Mouse (Mus musculus) limb, embryonic 11.5 days (tissue): ENCODE data around the gene Angpt4. TPM values are rescaled to one million over a fixed set of nuclear protein-coding genes. Genes with fewer than 3 reads are reported as not detected.
A peak's percentile ranks its signal among the peaks of the same experiment; 100 is the strongest.

Experiments
- ATAC-seq: fragments of 200-750 bp; cut with Nextera tagmentation; 2 replicates; pipeline ENCODE4 v1.8.0; 2017; ENCODE audit warnings: low read depth; ENCODE audit not compliant: insufficient number of reproducible peaks, low FRiP score, low TSS enrichment
- DNase-seq: peaks from one replicate; pipeline ENCODE4 v3.0.0-alpha.2; 2015; ENCODE audit warnings: low spot score
- H3K27ac ChIP-seq: fragments of 300-500 bp; sonication (generic); replicated peaks from 2 replicates; pipeline ENCODE4 v1.5.1; 2014; ENCODE audit warnings: low read depth, mild to moderate bottlenecking, low read length
- H3K27me3 ChIP-seq: fragments of 300-500 bp; sonication (generic); 2 replicates; pipeline ENCODE4 v1.6.1; 2014; ENCODE audit warnings: mild to moderate bottlenecking, low read length, mixed read lengths; ENCODE audit not compliant: control insufficient read depth, insufficient read depth
- H3K36me3 ChIP-seq: fragments of 300-500 bp; sonication (generic); 2 replicates; pipeline ENCODE4 v1.6.1; 2014; ENCODE audit warnings: mild to moderate bottlenecking, low read length, moderate library complexity, mixed read lengths; ENCODE audit not compliant: control insufficient read depth, insufficient read depth
- H3K4me1 ChIP-seq: fragments of 300-500 bp; sonication (generic); 2 replicates; pipeline ENCODE4 v1.6.1; 2014; ENCODE audit warnings: low read length, mixed read lengths; ENCODE audit not compliant: control insufficient read depth, insufficient read depth
- H3K4me2 ChIP-seq: fragments of 300-500 bp; sonication (generic); 2 replicates; pipeline ENCODE4 v1.6.1; 2014; ENCODE audit warnings: low read depth, mild to moderate bottlenecking, moderate library complexity; ENCODE audit not compliant: severe bottlenecking
- H3K4me3 ChIP-seq: fragments of 300-500 bp; sonication (generic); 2 replicates; pipeline ENCODE4 v1.5.1; 2014; ENCODE audit warnings: low read depth, low read length
- H3K9ac ChIP-seq: fragments of 300-500 bp; sonication (generic); 2 replicates; pipeline ENCODE4 v1.6.1; 2014; ENCODE audit warnings: mild to moderate bottlenecking, low read length
- H3K9me3 ChIP-seq: fragments of 300-500 bp; sonication (generic); 2 replicates; pipeline ENCODE4 v1.6.1; 2016; ENCODE audit warnings: low read length; ENCODE audit not compliant: control insufficient read depth
- WGBS: fragments of 180-500 bp; shearing (Covaris S2); extraction: QIAGEN DNeasy Blood & Tissue Kit; methylation state at CpG from one replicate; pipeline ENCODE4 v1.1.7; 2014; 5-methylcytosine and 5-hydroxymethylcytosine counted together
- polyA plus RNA-seq: library from polyadenylated mRNA; unstranded; fragments of >200 nt; fragmentation: Nextera tagmentation; extraction: Ambion mirVana; gene quantifications from 2 replicates; pipeline ENCODE4 v1.2.1, GENCODE M21; 2014

Angpt4 gene
- polyA plus RNA-seq, 1 experiment from 2014 or later = not detected

DNA sequence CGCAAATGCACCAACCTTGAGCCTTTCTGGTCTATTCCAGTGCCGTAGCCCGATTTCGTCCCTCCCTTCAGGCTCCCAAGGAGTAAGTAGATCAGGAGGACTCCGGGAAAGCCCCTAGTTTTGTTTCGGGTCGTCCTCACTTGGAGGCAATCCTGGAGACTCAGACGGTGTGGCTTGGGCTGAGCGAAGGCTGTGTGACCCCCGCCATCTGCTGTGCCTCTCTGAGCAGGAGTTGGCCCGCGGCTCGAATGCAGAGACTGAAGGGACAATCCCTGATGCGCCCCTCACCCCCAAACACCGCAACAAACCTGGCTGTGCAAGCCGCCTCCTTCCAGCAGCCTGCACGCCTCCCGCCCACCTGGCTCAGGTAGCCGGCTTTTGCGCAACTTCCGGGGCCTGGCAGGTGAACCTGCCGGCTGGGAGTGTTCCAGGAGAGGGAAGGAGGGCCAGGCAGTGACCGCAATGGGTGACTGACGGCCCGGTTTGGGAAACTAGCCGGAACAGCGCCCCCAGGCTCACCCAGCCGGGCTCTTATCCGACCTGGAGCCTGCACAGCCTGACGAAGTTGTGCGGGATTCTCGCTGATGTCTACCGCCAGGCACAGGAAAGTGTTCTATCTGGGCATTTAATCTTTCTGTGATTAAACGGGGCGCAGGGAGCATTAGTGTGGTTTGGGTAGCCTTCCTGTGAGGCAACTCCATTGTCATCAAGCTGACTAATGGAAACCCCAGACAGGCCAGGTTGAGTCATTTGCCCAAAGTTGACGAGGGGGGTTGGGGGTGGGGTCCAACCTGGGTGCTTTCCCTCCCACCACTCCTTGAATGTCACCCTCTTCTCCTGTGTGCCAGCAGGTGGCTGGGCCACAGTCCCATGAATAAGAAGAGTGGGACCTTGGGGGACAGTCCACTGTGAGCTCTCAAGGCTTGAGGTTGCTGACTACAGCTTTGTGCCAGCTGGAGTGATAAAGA lies 62.9 kb downstream of the Angpt4 start:
- DNase-seq = no peak
- no peak for ATAC-seq
- no peak overlapping the region for H3K9ac ChIP-seq
- H3K27me3 ChIP-seq = peaks cover 5% of the 10 kb centered on the region; the same call in 1 of the 2 replicates
- 13% methylated on average over 36 of the region's 36 CpGs for WGBS
- no peak overlapping the region for H3K27ac ChIP-seq
- H3K4me2 ChIP-seq = peak overlapping the region; percentile 7; the same call in 1 of the 2 replicates
- H3K36me3 ChIP-seq = peaks cover 4% of the 10 kb centered on the region; the same call in 1 of the 2 replicates
- H3K9me3 ChIP-seq = no peaks in the 10 kb centered on the region
- H3K4me1 ChIP-seq = peaks cover 23% of the 10 kb centered on the region
- H3K4me3 ChIP-seq = no peak overlapping the region

DNA sequence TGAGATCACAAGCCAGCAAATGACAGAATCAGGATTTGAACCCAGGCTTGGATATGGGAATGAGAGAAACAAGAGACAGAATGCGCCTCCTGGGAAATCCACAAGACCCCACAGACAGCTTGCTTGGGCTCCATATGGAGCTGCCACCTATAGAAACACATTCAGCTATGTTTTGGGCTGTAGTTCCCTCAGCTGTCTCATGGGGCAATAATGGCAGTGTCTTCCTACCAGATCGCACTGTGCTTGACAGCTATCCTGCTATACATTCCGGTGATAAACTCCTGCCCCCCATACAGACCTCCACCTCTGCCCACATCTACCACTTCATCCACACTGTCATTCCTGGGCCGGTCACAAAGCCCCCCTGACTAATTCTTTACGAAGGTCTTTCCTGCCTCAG lies 64.3 kb downstream of the Angpt4 start:
- Histone ChIP-seq H3K4me1 (peaks cover 29% of the 10 kb centered on the region), H3K27ac (no peak overlapping the region), H3K4me2 (no peak overlapping the region), H3K27me3 (peaks cover 5% of the 10 kb centered on the region; the same call in 1 of the 2 replicates), H3K36me3 (no peaks in the 10 kb centered on the region), H3K9me3 (no peaks in the 10 kb centered on the region), H3K9ac (no peak overlapping the region), H3K4me3 (no peak overlapping the region)
- DNase-seq (no peak), ATAC-seq (no peak)
- 88% methylated on average over 5 of the region's 5 CpGs for WGBS

- Histone ChIP-seq H3K36me3 (no peaks in the 10 kb centered on the region), H3K9me3 (no peaks in the 10 kb centered on the region), H3K27me3 (peaks cover 5% of the 10 kb centered on the region; the same call in 1 of the 2 replicates), H3K4me2 (no peak overlapping the region), H3K27ac (no peak overlapping the region), H3K4me1 (peaks cover 32% of the 10 kb centered on the region), H3K4me3 (no peak overlapping the region), H3K9ac (no peak overlapping the region)
- DNase-seq = no peak
- no peak for ATAC-seq
- WGBS = 92% methylated on average over 3 of the region's 3 CpGs
Observed at GRCm38 (mm10) chr2:151976067-151976466, 65.1 kb downstream of the Angpt4 start.

GRCm38 (mm10) chr2:151977689-151978440 lies 66.9 kb downstream of the Angpt4 start:
- WGBS = 65% methylated on average over 4 of the region's 4 CpGs
- Histone ChIP-seq H3K4me2 (no peak overlapping the region), H3K4me3 (no peak overlapping the region), H3K4me1 (peaks cover 27% of the 10 kb centered on the region), H3K27me3 (peaks cover 5% of the 10 kb centered on the region; the same call in 1 of the 2 replicates), H3K36me3 (no peaks in the 10 kb centered on the region), H3K9ac (no peak overlapping the region), H3K27ac (no peak overlapping the region), H3K9me3 (no peaks in the 10 kb centered on the region)
- DNase-seq (no peak), ATAC-seq (no peak)

DNA sequence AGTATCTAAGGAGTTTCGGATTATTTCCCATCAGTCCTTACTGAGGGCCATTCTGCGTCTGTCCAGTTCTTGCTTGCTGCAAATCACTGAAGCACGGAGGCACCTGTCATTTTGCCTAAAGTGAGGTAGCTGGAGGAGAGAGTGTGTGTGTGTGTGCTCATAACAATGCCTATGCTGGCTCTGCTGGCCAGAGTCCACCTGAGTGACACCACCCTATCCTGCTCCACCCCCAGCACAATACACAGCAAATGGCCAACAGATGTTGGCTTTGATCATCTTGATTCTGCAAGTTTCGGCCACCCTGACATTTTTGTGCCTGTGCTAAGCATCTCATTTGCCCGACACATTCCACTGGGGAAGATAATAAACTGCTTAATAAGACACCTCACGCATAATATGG lies 67.5 kb downstream of the Angpt4 start:
- Histone ChIP-seq H3K36me3 (no peaks in the 10 kb centered on the region), H3K9ac (no peak overlapping the region), H3K9me3 (no peaks in the 10 kb centered on the region), H3K4me1 (peaks cover 27% of the 10 kb centered on the region), H3K27me3 (peaks cover 5% of the 10 kb centered on the region; the same call in 1 of the 2 replicates), H3K27ac (no peak overlapping the region; the same call in 1 of the 2 replicates), H3K4me3 (no peak overlapping the region), H3K4me2 (peak overlapping the region; percentile 68; the same call in 1 of the 2 replicates)
- 49% methylated on average over 6 of the region's 6 CpGs for WGBS
- DNase-seq (no peak), ATAC-seq (no peak)

DNA sequence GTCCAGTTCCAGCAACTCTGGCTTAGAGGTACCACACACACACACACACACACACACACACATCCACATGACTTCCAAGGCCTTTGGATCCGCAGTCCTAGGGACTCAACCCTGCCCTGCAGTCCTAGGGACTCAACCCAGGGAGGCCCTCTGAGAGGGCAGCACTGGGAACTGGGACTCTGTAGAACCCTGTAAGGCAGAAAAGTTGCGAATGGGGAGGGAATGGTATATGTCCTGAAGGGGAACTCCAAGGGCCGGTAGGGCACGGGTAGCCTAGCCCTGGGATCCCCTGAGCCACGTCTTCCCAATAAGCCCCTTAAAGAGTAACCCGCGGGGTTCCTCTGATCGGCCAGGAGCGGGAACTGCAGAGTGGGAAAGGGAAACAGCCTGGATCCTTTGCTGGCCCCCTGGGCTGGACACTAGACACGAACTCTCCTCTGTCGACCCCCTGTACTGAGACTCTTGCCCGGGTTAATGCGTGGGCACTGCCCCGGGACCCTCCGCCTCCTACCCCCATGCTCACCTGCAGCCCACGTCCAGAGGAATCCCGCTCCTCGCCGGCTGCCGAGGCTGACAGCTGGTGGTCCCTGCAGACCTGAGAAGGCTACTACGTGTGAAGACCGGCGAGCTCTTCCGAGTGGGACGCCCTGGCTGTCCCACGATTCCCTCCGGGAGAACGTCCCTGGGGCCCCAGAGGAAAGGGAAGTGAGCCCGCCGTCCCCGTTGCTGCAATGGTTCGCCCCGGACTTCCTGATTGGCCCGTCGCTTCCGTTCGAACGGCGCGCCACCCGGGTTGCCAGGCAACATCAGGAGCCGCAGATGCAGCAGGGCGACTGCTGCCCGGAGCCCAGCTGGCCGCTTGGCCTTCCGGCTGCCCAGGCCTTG lies 68.7 kb downstream of the Angpt4 start, which contains the start of gene Fam110a:
Fam110a (minus strand) TSS at position 750 of the 885 bp plus-strand sequence.
- H3K4me3 ChIP-seq = peak within 1 kb of the TSS; percentile 82
- ATAC-seq (peak; percentile 80), DNase-seq (peak; percentile 91)
- under 1% methylated on average over 46 of the region's 46 CpGs for whole genome bisulfite sequencing
- H3K4me1 ChIP-seq = peaks cover 22% of the 10 kb centered on the region
- peak within 1 kb of the TSS; percentile 83 for H3K9ac ChIP-seq
- H3K9me3 ChIP-seq = no peaks in the 10 kb centered on the region
- H3K4me2 ChIP-seq = peak within 1 kb of the TSS; percentile 68
- H3K27ac ChIP-seq = peak within 1 kb of the TSS; percentile 26
- H3K27me3 ChIP-seq = peaks cover under 1% of the 10 kb centered on the region; the same call in 1 of the 2 replicates
- H3K36me3 ChIP-seq = no peaks in the 10 kb centered on the region

- no peak for DNase-seq
- peak overlapping the region; percentile 83 for H3K9ac ChIP-seq
- ATAC-seq = peak; percentile 26; the same call in 1 of the 2 replicates
- peak overlapping the region; percentile 68; the same call in 1 of the 2 replicates for H3K4me2 ChIP-seq
- H3K27me3 ChIP-seq = no peaks in the 10 kb centered on the region
- peaks cover 22% of the 10 kb centered on the region for H3K4me1 ChIP-seq
- 39% methylated on average over 3 of the region's 3 CpGs for WGBS
- H3K36me3 ChIP-seq = no peaks in the 10 kb centered on the region
- H3K4me3 ChIP-seq = peak overlapping the region; percentile 82
- H3K9me3 ChIP-seq = no peaks in the 10 kb centered on the region
- H3K27ac ChIP-seq = no peak overlapping the region; the same call in 1 of the 2 replicates
Observed at GRCm38 (mm10) chr2:151980355-151980693, 69.3 kb downstream of the Angpt4 start.
